Mouse (Mus musculus) kidney, embryonic 15.5 days (tissue): ENCODE data around the gene Myo3b. TPM values are rescaled to one million over a fixed set of nuclear protein-coding genes. Genes with fewer than 3 reads are reported as not detected.

Experiments
- ATAC-seq: fragments of 200-750 bp; cut with Nextera tagmentation; replicated peaks from 2 replicates; pipeline ENCODE4 v1.8.0; 2017; ENCODE audit warnings: moderate TSS enrichment; ENCODE audit not compliant: low FRiP score
- H3K27ac ChIP-seq: fragments of 300-500 bp; sonication (generic); 2 replicates; pipeline ENCODE4 v1.5.1; 2015; ENCODE audit warnings: mild to moderate bottlenecking, inconsistent platforms
- H3K27me3 ChIP-seq: fragments of 300-500 bp; sonication (generic); 2 replicates; pipeline ENCODE4 v1.6.1; 2015; ENCODE audit warnings: inconsistent platforms
- H3K36me3 ChIP-seq: fragments of 300-500 bp; sonication (generic); 2 replicates; pipeline ENCODE4 v1.6.1; 2015; ENCODE audit warnings: inconsistent platforms
- H3K4me1 ChIP-seq: fragments of 300-500 bp; sonication (generic); 2 replicates; pipeline ENCODE4 v1.6.1; 2015; ENCODE audit warnings: inconsistent platforms
- H3K4me2 ChIP-seq: fragments of 300-500 bp; sonication (generic); 2 replicates; pipeline ENCODE4 v1.6.1; 2015; ENCODE audit warnings: moderate library complexity, mild to moderate bottlenecking, inconsistent platforms
- H3K4me3 ChIP-seq: fragments of 300-500 bp; sonication (generic); replicated peaks from 2 replicates; pipeline ENCODE4 v1.5.1; 2015; ENCODE audit warnings: mild to moderate bottlenecking, inconsistent platforms
- H3K9ac ChIP-seq: fragments of 300-500 bp; sonication (generic); 2 replicates; pipeline ENCODE4 v1.6.1; 2015; ENCODE audit warnings: mild to moderate bottlenecking, inconsistent platforms
- H3K9me3 ChIP-seq: fragments of 300-500 bp; sonication (generic); replicated peaks from 2 replicates; pipeline ENCODE4 v1.6.1; 2016; ENCODE audit warnings: inconsistent platforms
- WGBS: fragments of 180-500 bp; shearing (Covaris S2); methylation state at CpG from one replicate; pipeline ENCODE4 v1.1.7; 2015; ENCODE audit warnings: mixed read lengths; 5-methylcytosine and 5-hydroxymethylcytosine counted together
- polyA plus RNA-seq: library from polyadenylated mRNA; unstranded; fragments of >200 nt; fragmentation: Nextera tagmentation; extraction: Ambion mirVana; gene quantifications from 2 replicates; pipeline ENCODE4 v1.2.1, GENCODE M21; 2015

Myo3b gene
- polyA plus RNA-seq, 1 experiment from 2014 or later: 0.43 TPM

DNA sequence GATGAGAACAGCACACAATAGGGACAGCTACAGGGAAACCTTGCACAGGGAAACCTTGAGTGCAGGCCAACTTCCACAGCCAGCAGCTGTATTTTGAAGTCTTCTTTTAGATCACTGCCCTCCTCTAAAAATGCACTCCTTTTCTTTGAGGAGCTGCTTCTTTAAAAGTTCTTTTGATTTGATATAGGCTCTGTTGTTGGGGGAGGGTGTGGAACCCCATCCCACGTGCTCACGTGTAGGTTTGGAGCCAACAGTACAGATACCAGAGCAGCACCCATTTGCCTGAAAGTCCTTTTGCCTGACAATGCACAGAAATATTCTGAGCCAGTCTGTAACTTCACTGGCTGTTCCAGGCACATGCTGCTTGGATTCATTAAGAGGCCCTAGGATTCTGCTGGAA, 7.5 kb upstream of the Myo3b start:
- ATAC-seq: no peak
- H3K36me3 ChIP-seq: 0 out of 2 replicates have a peak, but pooled peaks cover 4% of the 10 kb centered on the region
- no peak overlapping the region for H3K9ac ChIP-seq
- no peaks in the 10 kb centered on the region for H3K27me3 ChIP-seq
- WGBS: 75% methylated on average over 2 of the region's 2 CpGs
- no peak overlapping the region for H3K4me2 ChIP-seq
- H3K9me3 ChIP-seq: no peaks in the 10 kb centered on the region
- no peaks in the 10 kb centered on the region for H3K4me1 ChIP-seq
- no peak overlapping the region for H3K4me3 ChIP-seq
- no peak overlapping the region for H3K27ac ChIP-seq

DNA sequence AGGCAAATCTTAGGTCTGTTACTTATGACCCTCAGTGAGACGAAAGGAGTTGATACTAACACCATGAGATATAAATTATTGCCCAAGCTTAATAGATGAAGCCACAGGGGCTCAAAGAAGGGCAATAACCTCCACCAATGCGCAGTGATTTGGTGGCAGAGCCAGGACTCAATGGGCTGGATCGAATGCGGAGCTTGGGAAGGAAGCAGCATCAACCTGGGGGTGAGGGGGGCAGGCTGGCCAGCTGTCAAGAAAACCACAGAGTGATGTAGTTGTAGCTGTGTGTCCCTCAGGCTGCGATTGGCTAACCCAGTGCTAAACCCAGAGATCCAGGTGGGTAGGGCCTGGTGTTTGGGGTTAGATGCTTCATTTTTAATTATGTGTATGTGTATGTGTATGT, 4.0 kb upstream of the Myo3b start:
- no peak overlapping the region for H3K4me3 ChIP-seq
- no peak overlapping the region for H3K4me2 ChIP-seq
- H3K9ac ChIP-seq: no peak overlapping the region
- 73% methylated on average over 5 of the region's 5 CpGs for WGBS
- no peak overlapping the region for H3K27ac ChIP-seq
- peaks cover 6% of the 10 kb centered on the region; the same call in 1 of the 2 replicates for H3K4me1 ChIP-seq
- ATAC-seq: no peak
- no peaks in the 10 kb centered on the region for H3K36me3 ChIP-seq
- no peaks in the 10 kb centered on the region for H3K9me3 ChIP-seq
- no peaks in the 10 kb centered on the region for H3K27me3 ChIP-seq

DNA sequence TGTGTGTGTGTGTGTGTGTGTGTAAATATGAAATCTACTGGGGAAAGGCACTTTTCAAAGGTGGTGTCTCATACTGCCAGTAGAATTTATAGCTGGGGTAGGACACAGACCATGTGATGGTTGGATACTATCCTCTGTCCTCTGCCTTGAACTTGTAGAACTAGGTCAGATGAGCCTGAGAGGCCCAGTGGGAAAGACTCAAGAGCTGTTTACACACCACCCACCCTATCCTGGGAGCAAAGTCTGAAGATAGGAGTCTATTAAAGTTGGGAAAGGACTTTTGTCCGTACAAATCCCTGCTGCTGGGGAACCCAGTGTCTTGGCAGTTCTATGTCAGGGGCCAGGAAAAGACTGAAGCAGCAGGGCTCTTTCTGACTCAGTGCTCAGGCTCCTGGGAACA, 3.6 kb upstream of the Myo3b start:
- no peak for ATAC-seq
- WGBS: 76% methylated on average over 1 of the region's 1 CpGs

DNA sequence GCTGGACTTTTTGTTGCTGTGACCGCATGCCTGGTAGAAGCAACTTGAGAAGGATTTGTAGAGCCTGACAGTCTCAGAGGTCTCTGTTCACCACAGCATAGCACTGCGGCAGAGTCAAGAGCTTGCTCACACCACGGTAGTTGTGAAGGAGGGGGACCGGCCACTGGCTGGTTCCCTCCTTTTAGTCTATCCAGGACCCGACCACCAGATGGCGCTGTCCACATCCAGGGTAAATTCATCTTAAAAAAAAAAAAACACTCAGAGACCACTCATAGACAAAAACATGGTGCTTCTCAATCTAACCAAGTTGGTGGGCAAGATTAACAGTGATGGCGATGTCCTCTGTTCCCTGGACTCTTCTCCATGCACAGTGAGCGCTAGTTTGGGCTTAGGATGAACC, 1.7 kb upstream of the Myo3b start:
- Histone ChIP-seq H3K9ac (no peak overlapping the region), H3K4me1 (peaks cover 10% of the 10 kb centered on the region; the same call in 1 of the 2 replicates), H3K4me3 (no peak overlapping the region), H3K27me3 (no peaks in the 10 kb centered on the region), H3K36me3 (no peaks in the 10 kb centered on the region), H3K4me2 (no peak overlapping the region), H3K9me3 (no peaks in the 10 kb centered on the region), H3K27ac (no peak overlapping the region)
- ATAC-seq: no peak
- WGBS: 74% methylated on average over 8 of the region's 8 CpGs

More for the DNA sequence above, 3.6 kb upstream of the Myo3b start:
- Histone ChIP-seq H3K4me2 (no peak overlapping the region), H3K4me1 (peaks cover 10% of the 10 kb centered on the region; the same call in 1 of the 2 replicates), H3K9ac (no peak overlapping the region), H3K9me3 (no peaks in the 10 kb centered on the region), H3K36me3 (no peaks in the 10 kb centered on the region), H3K4me3 (no peak overlapping the region), H3K27ac (no peak overlapping the region), H3K27me3 (no peaks in the 10 kb centered on the region)

- 32% methylated on average over 6 of the region's 6 CpGs for WGBS
- H3K4me1 ChIP-seq: 0 out of 2 replicates have a peak, but pooled peaks cover 4% of the 10 kb centered on the region
- ATAC-seq: peak; percentile 89
- no peaks in the 10 kb centered on the region for H3K36me3 ChIP-seq
- H3K4me2 ChIP-seq: no peak overlapping the region
- no peak overlapping the region for H3K27ac ChIP-seq
- H3K9me3 ChIP-seq: no peaks in the 10 kb centered on the region
- no peaks in the 10 kb centered on the region for H3K27me3 ChIP-seq
- no peak overlapping the region for H3K9ac ChIP-seq
- no peak overlapping the region for H3K4me3 ChIP-seq
These were observed 5.5 kb downstream of the Myo3b start for GRCm38 (mm10) chr2:70044466-70044865.

DNA sequence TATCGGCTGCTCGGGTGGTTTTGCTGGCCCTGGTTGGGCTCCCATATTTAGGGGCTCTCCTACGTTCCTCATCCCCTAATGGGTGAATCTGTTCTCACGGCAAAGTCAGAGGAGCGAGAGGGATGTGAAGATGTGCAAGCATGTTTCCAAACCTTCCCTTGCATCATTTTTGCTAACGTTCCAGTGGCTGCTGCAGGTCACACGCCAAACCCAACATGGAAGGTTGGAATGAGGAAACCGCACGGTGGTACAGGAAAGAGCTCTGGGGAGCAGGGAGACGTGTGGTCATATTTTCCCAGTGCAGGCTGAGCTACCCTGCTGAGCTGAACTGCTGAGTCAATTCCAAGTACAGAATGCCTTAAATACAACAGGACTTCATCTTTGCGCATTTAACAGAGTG, 8.9 kb downstream of the Myo3b start:
- Histone ChIP-seq H3K36me3 (no peaks in the 10 kb centered on the region), H3K27ac (no peak overlapping the region), H3K4me3 (no peak overlapping the region), H3K4me1 (no peaks in the 10 kb centered on the region), H3K4me2 (no peak overlapping the region), H3K9me3 (no peaks in the 10 kb centered on the region), H3K9ac (no peak overlapping the region), H3K27me3 (no peaks in the 10 kb centered on the region)
- no peak for ATAC-seq
- 81% methylated on average over 11 of the region's 11 CpGs for WGBS

- H3K36me3 ChIP-seq: no peaks in the 10 kb centered on the region
- no peaks in the 10 kb centered on the region for H3K9me3 ChIP-seq
- 81% methylated on average over 9 of the region's 9 CpGs for WGBS
- H3K9ac ChIP-seq: no peak overlapping the region
- H3K4me3 ChIP-seq: no peak overlapping the region
- no peak overlapping the region for H3K27ac ChIP-seq
- no peaks in the 10 kb centered on the region for H3K4me1 ChIP-seq
- H3K27me3 ChIP-seq: no peaks in the 10 kb centered on the region
- H3K4me2 ChIP-seq: no peak overlapping the region
- no peak for ATAC-seq
These were observed 14.9 kb downstream of the Myo3b start for GRCm38 (mm10) chr2:70053803-70054202.

DNA sequence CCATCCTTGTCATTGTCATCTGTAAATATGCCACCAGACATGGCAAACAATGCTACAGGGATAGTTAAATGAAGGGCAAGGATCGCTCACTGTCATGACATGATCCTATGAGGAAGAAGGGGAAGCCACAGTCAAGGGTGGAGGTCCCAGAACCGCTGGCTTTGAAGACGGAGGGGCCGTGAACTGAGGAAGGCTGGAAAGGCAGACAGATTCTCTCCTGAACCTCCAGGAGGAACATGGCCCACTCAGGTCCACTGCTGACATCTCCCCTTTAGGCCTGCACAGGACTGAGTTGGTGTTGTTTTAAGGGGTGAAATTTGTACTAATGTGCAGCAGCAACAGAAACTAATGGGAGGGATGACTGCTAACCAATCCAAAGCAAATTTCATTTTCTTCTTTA, 19.3 kb downstream of the Myo3b start:
- Histone ChIP-seq H3K27me3 (no peaks in the 10 kb centered on the region), H3K9me3 (no peaks in the 10 kb centered on the region), H3K4me2 (no peak overlapping the region), H3K9ac (no peak overlapping the region), H3K36me3 (no peaks in the 10 kb centered on the region), H3K4me3 (no peak overlapping the region), H3K4me1 (peaks cover 9% of the 10 kb centered on the region; the same call in 1 of the 2 replicates), H3K27ac (no peak overlapping the region)
- no peak for ATAC-seq
- WGBS: 88% methylated on average over 4 of the region's 4 CpGs

DNA sequence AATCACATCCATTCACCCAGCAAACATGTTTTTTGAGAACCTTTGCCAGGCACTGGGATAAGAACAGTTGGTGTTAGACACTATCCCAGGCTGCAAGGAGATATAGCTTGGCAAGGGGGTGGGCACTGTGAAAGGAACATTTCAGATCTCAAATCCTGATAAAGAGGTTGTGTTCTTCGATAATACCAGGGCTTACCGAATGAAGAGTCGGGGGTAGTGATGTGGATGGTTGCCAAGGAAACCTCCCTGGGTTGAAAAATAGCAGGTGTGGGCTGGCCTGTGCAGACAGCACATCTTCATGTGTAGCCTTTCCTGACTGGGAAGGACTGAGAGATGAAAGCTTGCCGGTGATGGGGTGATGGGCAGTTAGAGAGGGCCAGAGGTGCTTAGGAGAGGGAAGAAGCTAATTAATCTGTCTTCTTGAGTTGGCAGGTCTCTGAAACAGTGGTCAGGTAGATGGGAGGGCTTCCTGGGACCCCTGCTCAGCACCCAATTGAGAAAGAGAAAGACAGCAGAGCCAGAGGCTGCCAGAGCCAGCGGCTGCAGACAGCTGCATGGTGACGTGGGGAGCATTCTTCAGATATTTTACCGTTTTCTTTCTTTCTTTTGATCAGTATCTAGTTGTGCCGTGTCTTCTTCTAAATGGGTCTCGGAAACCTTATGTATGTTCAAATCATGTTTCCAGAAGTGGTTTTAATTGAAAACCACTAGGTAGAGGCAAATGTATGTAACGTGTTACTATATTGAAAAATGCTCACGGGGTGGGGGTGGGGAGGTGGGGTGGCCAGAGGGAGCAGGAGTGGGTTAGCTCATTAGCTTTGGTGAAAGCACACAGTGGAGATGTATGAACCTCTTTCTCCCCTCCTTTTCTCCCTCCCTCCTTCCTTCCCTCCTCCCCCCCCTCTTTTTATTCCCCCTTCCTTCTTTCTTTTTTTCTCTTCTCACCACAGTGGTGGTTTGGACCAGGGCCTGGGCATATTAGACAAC, 21.7 kb downstream of the Myo3b start:
- H3K4me3 ChIP-seq: no peak overlapping the region
- WGBS: 58% methylated on average over 11 of the region's 11 CpGs
- ATAC-seq: no peak
- H3K9ac ChIP-seq: no peak overlapping the region
- peaks cover 15% of the 10 kb centered on the region; the same call in 1 of the 2 replicates for H3K4me1 ChIP-seq
- no peak overlapping the region for H3K4me2 ChIP-seq
- H3K36me3 ChIP-seq: no peaks in the 10 kb centered on the region
- H3K27ac ChIP-seq: no peak overlapping the region
- no peaks in the 10 kb centered on the region for H3K9me3 ChIP-seq
- no peaks in the 10 kb centered on the region for H3K27me3 ChIP-seq

DNA sequence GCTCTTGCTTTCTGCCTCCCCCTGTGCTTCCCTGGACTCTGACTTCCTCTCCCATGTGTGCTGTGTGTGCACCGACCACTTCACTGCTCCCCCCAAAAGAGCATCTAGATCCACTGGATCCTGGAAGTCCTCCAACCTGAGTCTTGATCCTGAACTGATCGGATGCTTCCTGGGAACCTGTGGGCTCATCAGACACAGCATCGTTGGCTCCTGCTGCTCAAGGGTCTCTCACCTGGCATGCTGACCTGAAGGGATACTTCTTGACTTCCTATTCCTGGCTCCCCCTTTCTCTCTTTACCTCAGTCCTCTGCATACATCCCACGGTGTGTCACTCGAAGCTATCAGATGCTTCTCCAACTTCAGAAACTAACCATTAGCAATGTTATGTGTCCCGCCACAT, 26.2 kb downstream of the Myo3b start:
- Histone ChIP-seq H3K4me1 (peaks cover 30% of the 10 kb centered on the region), H3K27me3 (no peaks in the 10 kb centered on the region), H3K27ac (no peak overlapping the region), H3K9me3 (no peaks in the 10 kb centered on the region), H3K4me2 (no peak overlapping the region), H3K4me3 (no peak overlapping the region), H3K36me3 (no peaks in the 10 kb centered on the region), H3K9ac (no peak overlapping the region)
- WGBS: 78% methylated on average over 6 of the region's 6 CpGs
- no peak for ATAC-seq

DNA sequence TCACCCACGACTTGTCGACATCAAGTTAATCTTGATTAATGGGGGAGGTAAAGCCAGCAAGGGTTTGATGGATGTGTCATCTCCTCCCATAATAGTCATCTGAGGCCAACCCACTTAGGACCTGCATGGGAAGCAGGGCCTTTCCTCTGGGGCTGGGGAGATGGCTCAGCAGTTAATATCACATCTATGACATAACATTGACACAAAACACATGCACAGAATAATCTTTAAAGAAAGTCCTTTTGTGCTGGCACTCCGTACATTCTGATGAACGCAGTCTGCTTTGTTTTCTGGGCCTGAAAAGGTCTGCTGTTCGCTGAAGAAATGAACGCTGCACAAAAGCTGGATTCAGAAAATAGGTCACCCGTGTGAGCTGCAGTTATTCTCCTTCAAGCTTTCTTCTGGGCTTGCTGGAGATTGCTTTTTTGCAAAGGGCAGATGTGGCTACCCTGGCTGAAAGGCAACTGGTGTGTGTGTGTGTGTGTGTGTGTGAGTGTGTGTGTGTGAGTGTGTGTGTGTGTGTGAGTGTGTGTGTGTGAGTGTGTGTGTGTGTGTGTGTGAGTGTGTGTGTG, 26.9 kb downstream of the Myo3b start:
- H3K4me1 ChIP-seq: peaks cover 25% of the 10 kb centered on the region
- H3K27me3 ChIP-seq: no peaks in the 10 kb centered on the region
- no peak overlapping the region for H3K4me2 ChIP-seq
- 70% methylated on average over 7 of the region's 7 CpGs for WGBS
- H3K9me3 ChIP-seq: no peaks in the 10 kb centered on the region
- no peaks in the 10 kb centered on the region for H3K36me3 ChIP-seq
- peak overlapping the region; percentile 78 for H3K27ac ChIP-seq
- H3K9ac ChIP-seq: no peak overlapping the region
- no peak for ATAC-seq
- no peak overlapping the region for H3K4me3 ChIP-seq

GRCm38 (mm10) chr2:70066338-70067022, 27.6 kb downstream of the Myo3b start:
- peaks cover 24% of the 10 kb centered on the region for H3K4me1 ChIP-seq
- H3K36me3 ChIP-seq: no peaks in the 10 kb centered on the region
- H3K27ac ChIP-seq: peak overlapping the region; percentile 78
- 0 out of 2 replicates have a peak, but pooled peaks have one; percentile 47 for ATAC-seq
- H3K4me3 ChIP-seq: no peak overlapping the region
- H3K4me2 ChIP-seq: no peak overlapping the region
- no peak overlapping the region for H3K9ac ChIP-seq
- H3K27me3 ChIP-seq: no peaks in the 10 kb centered on the region
- no peaks in the 10 kb centered on the region for H3K9me3 ChIP-seq
- WGBS: 63% methylated on average over 6 of the region's 6 CpGs
